Mouse (Mus musculus): ENCODE results near the gene Hist1h2ap. TPM values are rescaled to one million over a fixed set of nuclear protein-coding genes. Genes with fewer than 3 reads are reported as not detected.
A peak's percentile ranks its signal among the peaks of the same experiment; 100 is the strongest.
"Not testable (repeated sequence)": the region's sequence is repeated elsewhere in the genome, so short reads cannot be mapped to it uniquely, and the experiment has no call there.

The Hist1h2ap gene
- polyA plus RNA-seq, 1 experiment from 2014 or later = 432 TPM

DNA sequence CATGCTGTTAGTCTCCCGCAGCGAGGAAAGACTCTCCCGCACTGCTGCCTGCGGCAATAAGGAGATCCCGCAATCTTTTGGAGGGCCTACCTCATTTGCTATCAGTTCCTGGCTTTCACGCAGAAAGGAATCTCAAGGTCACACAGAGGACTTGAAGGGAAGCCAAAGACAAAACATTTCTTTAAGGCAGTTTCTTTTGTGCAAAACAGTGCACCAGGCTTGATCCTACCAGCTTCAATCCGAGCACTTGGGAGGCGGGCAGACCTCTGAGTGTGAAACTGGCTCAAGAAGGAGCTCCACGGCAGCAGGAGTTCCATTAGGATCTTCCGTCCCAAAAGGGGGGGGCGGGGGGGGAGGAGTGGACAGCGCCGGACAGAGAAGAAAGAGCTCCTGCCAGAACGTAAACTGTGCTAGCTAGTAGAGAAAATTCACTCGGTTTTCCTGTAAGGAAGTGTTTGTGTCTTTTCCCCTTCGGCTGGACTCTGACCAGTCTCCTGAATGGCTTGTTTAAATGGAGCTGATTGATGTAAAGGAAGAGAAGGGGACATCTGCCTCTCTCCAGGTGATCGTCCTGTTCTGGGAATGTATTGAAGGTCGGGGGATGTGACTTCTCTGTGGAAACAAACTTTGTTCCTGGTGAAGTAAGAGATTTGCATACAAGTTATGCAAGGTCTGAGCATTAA, 42.6 kb downstream of the Hist1h2ap start:
- 6% methylated on average over 18 of the region's 18 CpGs for WGBS
- no peak overlapping the region for H3K9ac ChIP-seq
- no peaks in the 10 kb centered on the region for H3K36me3 ChIP-seq (replicated peaks)
- no peak overlapping the region for H3K4me3 ChIP-seq
- H3K4me2 ChIP-seq = peak overlapping the region; percentile 28
- 0 out of 2 replicates have a peak, but pooled peaks cover 2% of the 10 kb centered on the region for H3K27me3 ChIP-seq (replicated peaks)
- no peak for ATAC-seq (replicated peaks)
- no peak overlapping the region for H3K27ac ChIP-seq
- H3K9me3 ChIP-seq = no peaks in the 10 kb centered on the region
- H3K4me1 ChIP-seq = peaks cover 15% of the 10 kb centered on the region

- peaks cover 15% of the 10 kb centered on the region for H3K4me1 ChIP-seq
- H3K4me2 ChIP-seq = no peak overlapping the region
- H3K9ac ChIP-seq = no peak overlapping the region
- no peak for ATAC-seq (replicated peaks)
- no peaks in the 10 kb centered on the region for H3K36me3 ChIP-seq (replicated peaks)
- WGBS = 57% methylated on average over 6 of the region's 6 CpGs
- no peaks in the 10 kb centered on the region for H3K9me3 ChIP-seq
- no peak overlapping the region for H3K27ac ChIP-seq
- H3K27me3 ChIP-seq (replicated peaks) = 0 out of 2 replicates have a peak, but pooled peaks cover 2% of the 10 kb centered on the region
- H3K4me3 ChIP-seq = no peak overlapping the region
These were observed 43.4 kb downstream of the Hist1h2ap start for GRCm38 (mm10) chr13:21789925-21790324.

- no peak; the same call in 1 of the 2 replicates for ATAC-seq (replicated peaks)
- H3K4me1 ChIP-seq = peaks cover 21% of the 10 kb centered on the region
- H3K9ac ChIP-seq = 0 out of 2 replicates have a peak overlapping the region, but pooled peaks have one; percentile 2
- WGBS = 11% methylated on average over 14 of the region's 21 CpGs
- no peaks in the 10 kb centered on the region for H3K9me3 ChIP-seq
- H3K27me3 ChIP-seq (replicated peaks) = 0 out of 2 replicates have a peak, but pooled peaks cover 2% of the 10 kb centered on the region
- peak overlapping the region; percentile 38; the same call in 1 of the 2 replicates for H3K27ac ChIP-seq
- H3K4me2 ChIP-seq = peak overlapping the region; percentile 69
- H3K4me3 ChIP-seq = peak overlapping the region; percentile 41
- no peaks in the 10 kb centered on the region for H3K36me3 ChIP-seq (replicated peaks)
These were observed 45.3 kb downstream of the Hist1h2ap start for GRCm38 (mm10) chr13:21787760-21788593.

- Histone ChIP-seq H3K4me3 (peak within 1 kb of the TSS; percentile 41), H3K9ac (peak within 1 kb of the TSS; percentile 22; the same call in 1 of the 2 replicates), H3K4me2 (peak within 1 kb of the TSS; percentile 69), H3K4me1 (peaks cover 29% of the 10 kb centered on the region), H3K27ac (peak within 1 kb of the TSS; percentile 79)
- H3K36me3 ChIP-seq (replicated peaks); H3K9me3 ChIP-seq; H3K27me3 ChIP-seq (replicated peaks): not testable (repeated sequence)
- ATAC-seq (replicated peaks) = peak; percentile 95
- WGBS = under 1% methylated on average over 41 of the region's 63 CpGs
These were observed 46.2 kb downstream of the Hist1h2ap start, which contains the start of the genes Hist1h2an and Hist1h2bp for GRCm38 (mm10) chr13:21786899-21787629. Hist1h2an (minus strand) TSS chr13:21787218. Hist1h2bp (plus strand) TSS chr13:21787461.

DNA sequence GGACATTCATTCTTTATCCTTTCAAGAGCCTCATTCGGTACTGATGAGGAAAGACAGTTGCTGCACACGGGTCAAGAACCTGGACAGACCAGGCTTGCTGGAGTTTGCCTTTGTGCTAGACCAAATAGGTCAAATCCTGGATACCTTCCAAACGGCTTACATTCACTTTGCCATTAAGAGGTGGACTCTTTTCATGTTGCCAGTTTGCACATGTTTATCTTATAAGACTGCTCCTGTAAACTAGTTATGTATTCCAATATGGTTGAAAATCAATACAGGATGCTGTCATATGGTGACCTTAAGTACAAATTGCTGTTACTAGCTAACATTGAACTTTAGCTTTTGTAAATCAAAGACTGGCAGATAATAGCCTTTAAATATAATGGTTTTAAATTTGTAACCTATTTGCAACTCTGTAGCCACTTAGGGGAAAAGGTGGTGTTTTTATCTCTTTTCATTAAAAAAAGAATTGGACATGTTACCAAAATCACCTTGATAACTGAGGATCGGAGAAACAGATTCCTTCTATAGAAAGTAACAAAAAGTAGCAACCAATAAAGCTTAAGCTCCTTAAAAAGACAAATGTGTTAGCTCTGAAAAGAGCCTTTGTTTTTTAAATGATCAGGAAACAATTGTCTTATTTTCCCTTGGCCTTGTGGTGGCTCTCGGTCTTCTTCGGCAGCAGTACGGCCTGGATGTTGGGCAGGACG, 47.0 kb downstream of the Hist1h2ap start:
- WGBS = 2% methylated on average over 8 of the region's 8 CpGs
- no peaks in the 10 kb centered on the region for H3K36me3 ChIP-seq (replicated peaks)
- no peaks in the 10 kb centered on the region for H3K27me3 ChIP-seq (replicated peaks)
- H3K9ac ChIP-seq = peak overlapping the region; percentile 22; the same call in 1 of the 2 replicates
- no peaks in the 10 kb centered on the region for H3K9me3 ChIP-seq
- H3K27ac ChIP-seq = peak overlapping the region; percentile 75
- ATAC-seq (replicated peaks) = no peak
- H3K4me3 ChIP-seq = peak overlapping the region; percentile 41
- peak overlapping the region; percentile 69 for H3K4me2 ChIP-seq
- H3K4me1 ChIP-seq = peaks cover 29% of the 10 kb centered on the region

DNA sequence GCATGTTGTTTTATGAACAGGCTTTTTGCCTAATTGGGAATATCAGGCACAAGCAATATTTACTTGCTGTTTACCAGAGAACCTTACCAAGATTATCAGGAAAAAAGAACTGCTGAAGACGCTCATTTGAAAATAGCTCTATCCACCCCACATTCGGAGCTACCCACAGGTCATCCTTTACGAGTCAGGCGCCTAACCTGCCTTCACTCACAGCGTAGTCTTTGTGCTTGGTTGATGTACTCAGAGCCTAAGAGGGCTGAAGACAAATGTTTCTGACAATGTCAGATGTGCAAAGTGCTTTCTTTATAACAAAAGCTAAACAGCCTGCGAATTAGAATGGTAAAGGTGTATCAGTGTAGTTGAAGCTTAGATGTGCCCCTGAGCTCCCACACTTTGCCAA, 49.0 kb downstream of the Hist1h2ap start:
- Histone ChIP-seq H3K27ac (no peak overlapping the region), H3K4me1 (peaks cover 44% of the 10 kb centered on the region), H3K9ac (no peak overlapping the region), H3K4me3 (no peak overlapping the region), H3K27me3 (replicated peaks) (no peaks in the 10 kb centered on the region), H3K9me3 (no peaks in the 10 kb centered on the region), H3K36me3 (replicated peaks) (no peaks in the 10 kb centered on the region), H3K4me2 (0 out of 2 replicates have a peak overlapping the region, but pooled peaks have one; percentile 81)
- 22% methylated on average over 6 of the region's 6 CpGs for WGBS
- ATAC-seq (replicated peaks) = no peak

DNA sequence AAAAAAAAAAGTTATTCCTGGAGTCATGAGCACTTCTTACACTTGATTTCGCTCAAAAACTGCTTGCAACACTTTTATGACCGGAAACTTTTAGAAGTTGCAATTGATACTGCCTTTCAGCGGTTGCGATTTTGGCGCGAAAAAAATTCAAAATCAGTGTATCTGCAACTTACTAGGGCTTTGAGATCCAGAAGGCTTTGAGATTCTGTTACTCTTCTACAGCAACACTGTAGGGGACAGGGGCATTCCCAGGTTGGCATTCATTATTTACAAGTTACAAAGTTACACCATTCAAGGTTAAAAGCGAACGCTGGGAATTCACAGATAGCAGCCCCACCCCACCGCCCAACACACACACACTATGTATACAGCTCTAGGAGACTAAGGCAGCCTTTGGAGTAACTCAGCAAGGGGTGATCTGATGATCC, 49.6 kb downstream of the Hist1h2ap start:
- H3K4me1 ChIP-seq = peaks cover 46% of the 10 kb centered on the region
- H3K27ac ChIP-seq = 0 out of 2 replicates have a peak overlapping the region, but pooled peaks have one; percentile 67
- no peaks in the 10 kb centered on the region for H3K27me3 ChIP-seq (replicated peaks)
- 2% methylated on average over 9 of the region's 9 CpGs for WGBS
- no peak overlapping the region for H3K9ac ChIP-seq
- ATAC-seq (replicated peaks) = no peak
- H3K36me3 ChIP-seq (replicated peaks) = no peaks in the 10 kb centered on the region
- peak overlapping the region; percentile 81 for H3K4me2 ChIP-seq
- H3K4me3 ChIP-seq = peak overlapping the region; percentile 41
- H3K9me3 ChIP-seq = no peaks in the 10 kb centered on the region

DNA sequence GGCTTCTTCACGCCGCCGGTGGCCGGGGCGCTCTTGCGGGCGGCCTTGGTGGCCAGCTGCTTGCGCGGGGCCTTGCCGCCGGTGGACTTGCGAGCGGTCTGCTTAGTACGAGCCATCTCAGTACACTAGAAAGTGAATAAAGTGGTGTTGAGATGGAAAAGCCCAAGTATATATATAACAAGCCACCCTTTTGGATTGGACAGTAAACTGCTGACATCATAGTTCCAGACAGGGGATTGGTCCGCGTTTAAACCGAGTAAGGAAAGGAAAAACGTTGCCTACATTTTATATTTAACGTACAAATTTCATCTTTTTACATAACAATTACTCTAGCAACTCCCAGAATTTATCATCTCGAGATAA, 50.1 kb downstream of the Hist1h2ap start, which contains the start of gene Hist1h3i:
Hist1h3i (minus strand) TSS at position 116 of the 363 bp plus-strand sequence.
- no peaks in the 10 kb centered on the region for H3K9me3 ChIP-seq
- H3K27me3 ChIP-seq (replicated peaks) = no peaks in the 10 kb centered on the region
- ATAC-seq (replicated peaks) = peak; percentile 80
- H3K27ac ChIP-seq = peak within 1 kb of the TSS; percentile 78
- peak within 1 kb of the TSS; percentile 38; the same call in 1 of the 2 replicates for H3K9ac ChIP-seq
- H3K4me2 ChIP-seq = peak within 1 kb of the TSS; percentile 81
- H3K36me3 ChIP-seq (replicated peaks) = no peaks in the 10 kb centered on the region
- WGBS = under 1% methylated on average over 19 of the region's 20 CpGs
- peaks cover 49% of the 10 kb centered on the region for H3K4me1 ChIP-seq
- peak within 1 kb of the TSS; percentile 41 for H3K4me3 ChIP-seq

Small RNA genes within 50 kb of the gene (microRNA-seq; reads per million reads assigned to microRNA genes)
- gene Gm19658 = not detected
- not detected for gene Gm44346
- not detected for gene Gm44466

Other genes starting within 250 kb of the Hist1h2ap start
- gene Olfr1362, start 219.5 kb downstream of the Hist1h2ap start, polyA plus RNA-seq (2015; fragmentation: Nextera tagmentation; extraction: Ambion mirVana) = not detected in 2 replicates
- 0.06 and 0.08 TPM in 2 replicates for gene Olfr11, start 191.0 kb downstream of the Hist1h2ap start, polyA plus RNA-seq (2015; fragmentation: Nextera tagmentation; extraction: Ambion mirVana)
- not detected in 2 replicates for gene Olfr1361, start 170.1 kb downstream of the Hist1h2ap start, polyA plus RNA-seq (2015; fragmentation: Nextera tagmentation; extraction: Ambion mirVana)
- not detected in 2 replicates for gene Olfr1360, start 156.1 kb downstream of the Hist1h2ap start, polyA plus RNA-seq (2015; fragmentation: Nextera tagmentation; extraction: Ambion mirVana)
- gene Olfr1359, start 135.4 kb downstream of the Hist1h2ap start, polyA plus RNA-seq (2015; fragmentation: Nextera tagmentation; extraction: Ambion mirVana) = not detected in 2 replicates
- gene Hist1h2bl, start 117.4 kb downstream of the Hist1h2ap start, polyA plus RNA-seq (2015; fragmentation: Nextera tagmentation; extraction: Ambion mirVana) = 0.59 TPM in 1 of 2 replicates, not detected in the other
- gene Hist1h2ai, start 117.1 kb downstream of the Hist1h2ap start, polyA plus RNA-seq (2015; fragmentation: Nextera tagmentation; extraction: Ambion mirVana) = 3.9 and 10.3 TPM in 2 replicates
- gene Hist1h3h, start 115.8 kb downstream of the Hist1h2ap start, polyA plus RNA-seq (2015; fragmentation: Nextera tagmentation; extraction: Ambion mirVana) = 1.1 TPM in 1 of 2 replicates, not detected in the other
- gene Hist1h2bm, start 111.5 kb downstream of the Hist1h2ap start, polyA plus RNA-seq (2015; fragmentation: Nextera tagmentation; extraction: Ambion mirVana) = 0.39 and 1.7 TPM in 2 replicates
- gene Hist1h4j, start 98.4 kb downstream of the Hist1h2ap start, polyA plus RNA-seq (2015; fragmentation: Nextera tagmentation; extraction: Ambion mirVana) = 0.93 TPM in 1 of 2 replicates, not detected in the other
- 1.8 and 4.2 TPM in 2 replicates for gene Hist1h4k, start 83.0 kb downstream of the Hist1h2ap start, polyA plus RNA-seq (2015; fragmentation: Nextera tagmentation; extraction: Ambion mirVana)
- gene Hist1h2ak, start 79.7 kb downstream of the Hist1h2ap start, polyA plus RNA-seq (2015; fragmentation: Nextera tagmentation; extraction: Ambion mirVana) = 5.5 and 6.9 TPM in 2 replicates
- 0.89 TPM in 1 of 2 replicates, not detected in the other for gene Hist1h2bn, start 79.4 kb downstream of the Hist1h2ap start, polyA plus RNA-seq (2015; fragmentation: Nextera tagmentation; extraction: Ambion mirVana)
- gene Hist1h1b, start 52.9 kb downstream of the Hist1h2ap start, polyA plus RNA-seq (2015; fragmentation: Nextera tagmentation; extraction: Ambion mirVana) = 3.4 and 3.7 TPM in 2 replicates
- 26.1 and 35.4 TPM in 2 replicates for gene Hist1h3i, start 50.1 kb downstream of the Hist1h2ap start, polyA plus RNA-seq (2015; fragmentation: Nextera tagmentation; extraction: Ambion mirVana)
- 3.8 TPM in 1 of 2 replicates, not detected in the other for gene Hist1h2an, start 46.3 kb downstream of the Hist1h2ap start, polyA plus RNA-seq (2015; fragmentation: Nextera tagmentation; extraction: Ambion mirVana)
- gene Hist1h2bp, start 46.0 kb downstream of the Hist1h2ap start, polyA plus RNA-seq (2015; fragmentation: Nextera tagmentation; extraction: Ambion mirVana) = 0.31 and 0.87 TPM in 2 replicates
- gene Hist1h2bq, start 23.3 kb downstream of the Hist1h2ap start, polyA plus RNA-seq (2015; fragmentation: Nextera tagmentation; extraction: Ambion mirVana) = 3.6 and 4.1 TPM in 2 replicates
- not detected in 2 replicates for gene Hist1h2ao, start 23.0 kb downstream of the Hist1h2ap start, polyA plus RNA-seq (2015; fragmentation: Nextera tagmentation; extraction: Ambion mirVana)
- gene Hist1h4m, start 21.8 kb downstream of the Hist1h2ap start, polyA plus RNA-seq (2015; fragmentation: Nextera tagmentation; extraction: Ambion mirVana) = 1.4 TPM in 1 of 2 replicates, not detected in the other
- gene Hist1h4n, start 1.3 kb downstream of the Hist1h2ap start, polyA plus RNA-seq (2015; fragmentation: Nextera tagmentation; extraction: Ambion mirVana) = 4.2 and 5.9 TPM in 2 replicates
- gene Hist1h2br, start 236 bp upstream of the Hist1h2ap start, polyA plus RNA-seq (2015; fragmentation: Nextera tagmentation; extraction: Ambion mirVana) = 4.0 and 4.1 TPM in 2 replicates
- gene Zfp184, start 111.6 kb upstream of the Hist1h2ap start, polyA plus RNA-seq (2015; fragmentation: Nextera tagmentation; extraction: Ambion mirVana) = 14.0 TPM in 2 replicates
- not detected in 2 replicates for gene Pom121l2, start 147.7 kb upstream of the Hist1h2ap start, polyA plus RNA-seq (2015; fragmentation: Nextera tagmentation; extraction: Ambion mirVana)
- not detected in 2 replicates for gene Prss16, start 176.2 kb upstream of the Hist1h2ap start, polyA plus RNA-seq (2015; fragmentation: Nextera tagmentation; extraction: Ambion mirVana)
- gene Hist1h2ah, start 202.1 kb upstream of the Hist1h2ap start, polyA plus RNA-seq (2015; fragmentation: Nextera tagmentation; extraction: Ambion mirVana) = 1.9 TPM in 1 of 2 replicates, not detected in the other
- 0.54 and 0.63 TPM in 2 replicates for gene Hist1h2bk, start 202.4 kb upstream of the Hist1h2ap start, polyA plus RNA-seq (2015; fragmentation: Nextera tagmentation; extraction: Ambion mirVana)
- 5.7 and 7.7 TPM in 2 replicates for gene Hist1h4i, start 207.9 kb upstream of the Hist1h2ap start, polyA plus RNA-seq (2015; fragmentation: Nextera tagmentation; extraction: Ambion mirVana)
- 5.4 and 6.8 TPM in 2 replicates for gene Hist1h2ag, start 209.4 kb upstream of the Hist1h2ap start, polyA plus RNA-seq (2015; fragmentation: Nextera tagmentation; extraction: Ambion mirVana)
- gene Hist1h2bj, start 209.7 kb upstream of the Hist1h2ap start, polyA plus RNA-seq (2015; fragmentation: Nextera tagmentation; extraction: Ambion mirVana) = 2.9 and 3.0 TPM in 2 replicates

Measured in midbrain, embryonic 15.5 days (tissue).